Mouse (Mus musculus) bone marrow macrophage, adult 2 months (primary cell): ENCODE data around the gene Cib1.

Experiments used
- CTCF ChIP-seq: IDR thresholded peaks from 2 replicates; pipeline ENCODE4 v1.5.1; 2012; ENCODE audit warnings: low read depth, mild to moderate bottlenecking, low read length, moderate library complexity
- POLR2A ChIP-seq: IDR thresholded peaks from 2 replicates; pipeline ENCODE4 v1.6.1; 2012; ENCODE audit warnings: mild to moderate bottlenecking, low read depth, low read length, borderline replicate concordance

- TF ChIP-seq POLR2A (no peak), CTCF (no peak; the same call in 1 of the 2 replicates)
Observed at GRCm38 (mm10) chr7:80208738-80209430, 23.7 kb downstream of the Cib1 start.
